Mouse (Mus musculus): ENCODE data around the gene Armh1.

- TF ChIP-seq ZC3H11A (IDR thresholded peaks at IDR 0.05; ENCODE audit: borderline replicate concordance, low read depth, low read length) (no peak), ZNF384 (IDR thresholded peaks at IDR 0.05; ENCODE audit: low read depth, low read length) (no peak), CHD2 (IDR thresholded peaks at IDR 0.05; ENCODE audit: low read depth, low read length) (no peak), HCFC1 (IDR thresholded peaks at IDR 0.05; ENCODE audit: borderline replicate concordance, insufficient read depth, low read length) (no peak)
Measured at GRCm38 (mm10) chr4:117284363-117284762, 32.4 kb upstream of the Armh1 start.
